Mouse (Mus musculus) intestine, postnatal 0 days (tissue): ENCODE measurements around the gene Nptx1. TPM values are rescaled to one million over a fixed set of nuclear protein-coding genes. Genes with fewer than 3 reads are reported as not detected.
A peak's percentile ranks its signal among the peaks of the same experiment; 100 is the strongest.

Source experiments
- ATAC-seq: fragments of 200-750 bp; cut with Nextera tagmentation; 2 replicates; pipeline ENCODE4 v1.8.0; 2017; ENCODE audit warnings: mild to moderate bottlenecking, moderate TSS enrichment, moderate library complexity
- H3K27ac ChIP-seq: fragments of 300-500 bp; sonication (generic); 2 replicates; pipeline ENCODE4 v1.5.1; 2014; ENCODE audit warnings: mild to moderate bottlenecking, low read depth, low read length, moderate library complexity
- H3K27me3 ChIP-seq: fragments of 300-500 bp; sonication (generic); replicated peaks from 2 replicates; pipeline ENCODE4 v1.6.1; 2014; ENCODE audit warnings: low read length, mixed read lengths; ENCODE audit not compliant: control insufficient read depth, insufficient read depth
- H3K36me3 ChIP-seq: fragments of 300-500 bp; sonication (generic); 2 replicates; pipeline ENCODE4 v1.6.1; 2014; ENCODE audit warnings: mild to moderate bottlenecking, moderate library complexity; ENCODE audit not compliant: control insufficient read depth, insufficient read depth
- H3K4me1 ChIP-seq: fragments of 300-500 bp; sonication (generic); replicated peaks from 2 replicates; pipeline ENCODE4 v1.6.1; 2014; ENCODE audit warnings: antibody characterized with exemption, low read length, mixed read lengths; ENCODE audit not compliant: control insufficient read depth, insufficient read depth
- H3K4me2 ChIP-seq: fragments of 300-500 bp; sonication (generic); replicated peaks from 2 replicates; pipeline ENCODE4 v1.6.1; 2014; ENCODE audit warnings: low read depth, mild to moderate bottlenecking, moderate library complexity
- H3K4me3 ChIP-seq: fragments of 300-500 bp; sonication (generic); 2 replicates; pipeline ENCODE4 v1.5.1; 2014; ENCODE audit warnings: low read depth, low read length
- H3K9ac ChIP-seq: fragments of 300-500 bp; sonication (generic); 2 replicates; pipeline ENCODE4 v1.6.1; 2014; ENCODE audit warnings: mild to moderate bottlenecking, low read depth, low read length
- H3K9me3 ChIP-seq: fragments of 300-500 bp; sonication (generic); 2 replicates; pipeline ENCODE4 v1.6.1; 2016; ENCODE audit warnings: mixed run types; ENCODE audit not compliant: control insufficient read depth
- CTCF ChIP-seq: sonication (generic); IDR thresholded peaks from 2 replicates; pipeline ENCODE4 v1.5.1; 2016; ENCODE audit warnings: low read depth, mild to moderate bottlenecking, control low read depth, antibody characterized with exemption, moderate library complexity
- WGBS: fragments of 180-500 bp; shearing (Covaris S2); extraction: QIAGEN DNeasy Blood & Tissue Kit; methylation state at CpG from one replicate; pipeline ENCODE4 v1.1.7; 2014; 5-methylcytosine and 5-hydroxymethylcytosine counted together
- polyA plus RNA-seq: library from polyadenylated mRNA; unstranded; fragments of >200 nt; fragmentation: Nextera tagmentation; extraction: Ambion mirVana; gene quantifications from 2 replicates; pipeline ENCODE4 v1.2.1, GENCODE M21; 2015

Nptx1 gene
- polyA plus RNA-seq, 1 experiment from 2014 or later: 0.26 TPM

DNA sequence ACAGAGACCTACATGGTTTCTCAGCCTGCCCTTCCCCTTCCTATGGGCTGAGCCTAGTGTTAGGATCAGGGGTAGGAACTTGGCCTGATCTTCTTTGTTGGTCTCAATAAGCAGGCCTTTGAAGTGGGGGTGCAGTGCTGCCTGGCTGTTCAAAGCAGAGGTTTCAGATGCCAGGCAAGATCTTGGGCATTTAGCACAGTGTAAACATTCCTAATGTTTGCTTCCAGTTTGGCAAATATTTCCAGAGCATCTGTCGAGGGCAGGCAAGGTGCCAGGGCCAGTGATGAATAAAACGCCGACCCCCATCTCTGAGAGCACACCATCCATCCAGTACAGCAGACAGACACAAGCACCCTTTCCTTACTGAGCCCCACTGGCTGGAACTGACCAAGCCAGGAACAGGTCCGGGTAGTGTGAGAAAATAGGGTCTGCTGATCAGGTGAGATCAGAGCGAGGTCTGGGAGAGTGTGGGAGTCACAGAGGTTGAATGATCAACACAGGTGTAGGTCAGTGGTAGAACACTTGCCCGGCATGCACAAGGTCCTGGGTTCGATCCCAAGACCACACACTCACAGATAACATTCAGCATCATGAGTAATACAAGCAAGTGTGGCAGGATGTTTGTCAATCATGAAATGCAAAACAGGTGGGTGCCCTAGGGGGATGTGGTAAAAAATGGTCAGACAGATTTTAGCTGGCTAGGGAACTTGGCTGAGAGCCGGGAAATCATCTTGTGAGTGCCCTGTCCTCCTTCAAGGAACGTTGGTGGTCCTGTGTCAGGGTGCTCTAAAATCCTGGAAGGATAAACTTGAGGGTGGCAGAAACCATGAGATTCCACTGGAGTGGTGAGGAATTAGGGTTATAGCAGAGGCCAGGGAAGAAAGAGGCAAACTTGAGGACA is 5.6 kb upstream of the Nptx1 start:
- no peak for ATAC-seq
- H3K27ac ChIP-seq: no peak overlapping the region
- no peaks in the 10 kb centered on the region for H3K36me3 ChIP-seq
- no peak overlapping the region for H3K9ac ChIP-seq
- H3K4me2 ChIP-seq: no peak overlapping the region
- no peaks in the 10 kb centered on the region for H3K9me3 ChIP-seq
- TF ChIP-seq CTCF: no peak
- peaks cover 10% of the 10 kb centered on the region; the same call in 1 of the 2 replicates for H3K4me1 ChIP-seq
- WGBS: 50% methylated on average over 9 of the region's 9 CpGs
- peaks cover 34% of the 10 kb centered on the region for H3K27me3 ChIP-seq
- H3K4me3 ChIP-seq: no peak overlapping the region

DNA sequence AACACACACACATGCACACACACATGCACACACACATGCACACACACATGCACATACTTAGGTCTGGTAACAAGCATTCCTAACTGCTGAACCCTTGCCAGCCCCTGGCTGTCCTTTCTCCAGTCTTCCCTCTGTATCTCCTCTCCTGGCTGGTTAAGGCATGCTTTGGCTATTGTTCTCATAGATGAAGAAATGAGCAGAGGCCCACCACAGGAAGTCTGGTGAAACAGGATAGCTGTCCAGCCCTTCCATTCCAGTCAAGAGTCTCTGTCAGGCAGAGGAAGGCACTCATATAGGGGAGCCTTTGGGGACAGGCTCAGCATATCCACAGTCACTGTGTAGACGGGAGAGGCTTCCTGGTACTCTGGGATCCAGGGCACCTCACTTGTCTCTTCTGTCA is 4.7 kb upstream of the Nptx1 start:
- Histone ChIP-seq H3K36me3 (no peaks in the 10 kb centered on the region), H3K27me3 (peaks cover 42% of the 10 kb centered on the region), H3K27ac (no peak overlapping the region), H3K4me2 (no peak overlapping the region), H3K4me1 (peaks cover 12% of the 10 kb centered on the region; the same call in 1 of the 2 replicates), H3K9ac (no peak overlapping the region), H3K4me3 (no peak overlapping the region), H3K9me3 (no peaks in the 10 kb centered on the region)
- ATAC-seq: no peak
- 60% methylated on average over 1 of the region's 1 CpGs for WGBS
- no peak for TF ChIP-seq CTCF

DNA sequence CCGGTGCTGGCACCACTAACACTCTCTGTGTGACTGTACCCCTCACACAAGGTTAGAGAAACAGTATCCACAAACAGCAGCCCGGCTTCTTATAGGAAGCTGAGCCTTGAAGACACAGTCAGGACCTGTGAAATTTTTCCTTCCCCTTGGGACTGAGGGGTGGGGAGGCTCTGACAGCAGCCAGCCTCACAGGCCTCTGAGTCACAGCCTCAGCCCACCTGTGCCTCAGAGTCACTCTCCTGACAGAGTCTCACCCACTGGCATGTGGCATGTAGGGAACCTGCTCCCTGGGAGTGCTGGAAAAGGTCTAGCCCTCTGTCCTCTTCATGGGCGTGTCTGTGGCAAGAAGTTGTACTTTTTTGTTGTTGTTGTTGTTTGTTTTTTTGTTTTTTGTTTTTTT is 3.9 kb upstream of the Nptx1 start:
- peaks cover 50% of the 10 kb centered on the region for H3K27me3 ChIP-seq
- H3K36me3 ChIP-seq: no peaks in the 10 kb centered on the region
- no peak for ATAC-seq
- TF ChIP-seq CTCF: no peak
- WGBS: 61% methylated on average over 3 of the region's 3 CpGs
- H3K4me1 ChIP-seq: peaks cover 17% of the 10 kb centered on the region; the same call in 1 of the 2 replicates
- H3K9me3 ChIP-seq: no peaks in the 10 kb centered on the region
- no peak overlapping the region for H3K9ac ChIP-seq
- H3K27ac ChIP-seq: no peak overlapping the region
- no peak overlapping the region for H3K4me2 ChIP-seq
- H3K4me3 ChIP-seq: no peak overlapping the region

DNA sequence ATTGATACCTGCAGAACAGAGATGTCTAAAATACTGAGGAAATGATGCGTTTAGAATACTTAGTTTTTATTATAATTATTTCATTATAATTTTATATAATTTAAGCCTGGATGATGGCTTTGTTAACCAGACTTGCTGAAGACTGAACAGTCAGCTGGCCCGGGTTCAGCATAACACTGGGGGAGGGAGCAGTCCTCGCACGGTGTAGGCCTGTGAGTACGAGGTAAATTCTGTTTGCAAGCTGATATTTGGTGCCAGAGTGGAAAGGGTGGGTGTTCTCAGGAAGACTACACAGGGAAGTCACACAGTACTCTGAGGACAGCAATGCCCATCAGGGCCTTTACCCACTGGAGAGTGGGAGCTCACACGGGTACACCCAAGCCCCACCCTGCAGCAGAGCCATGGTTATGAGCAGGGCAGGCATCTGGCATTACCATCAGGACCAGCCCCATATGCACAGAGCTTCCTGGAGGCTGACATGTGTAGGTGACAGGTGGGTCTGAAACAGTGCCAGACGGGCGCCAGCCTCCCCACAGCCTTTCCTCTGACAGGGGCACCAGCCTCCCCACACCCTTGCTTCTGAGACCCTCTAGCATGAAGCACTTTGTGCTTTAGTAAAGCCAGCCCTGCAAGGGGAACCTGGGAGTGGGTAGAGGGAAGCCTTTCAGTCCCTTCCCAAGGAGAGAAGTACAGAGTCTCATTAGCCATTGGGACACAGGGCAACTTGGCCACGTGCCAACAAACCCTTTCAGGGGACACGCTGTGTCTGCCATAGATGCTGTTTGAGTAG is 3.2 kb upstream of the Nptx1 start:
- H3K27ac ChIP-seq: no peak overlapping the region
- 55% methylated on average over 10 of the region's 10 CpGs for WGBS
- no peak overlapping the region for H3K4me3 ChIP-seq
- H3K9ac ChIP-seq: no peak overlapping the region
- H3K4me2 ChIP-seq: no peak overlapping the region
- no peaks in the 10 kb centered on the region for H3K36me3 ChIP-seq
- ATAC-seq: no peak
- peaks cover 19% of the 10 kb centered on the region; the same call in 1 of the 2 replicates for H3K4me1 ChIP-seq
- peaks cover 58% of the 10 kb centered on the region for H3K27me3 ChIP-seq
- no peak for TF ChIP-seq CTCF
- H3K9me3 ChIP-seq: no peaks in the 10 kb centered on the region

DNA sequence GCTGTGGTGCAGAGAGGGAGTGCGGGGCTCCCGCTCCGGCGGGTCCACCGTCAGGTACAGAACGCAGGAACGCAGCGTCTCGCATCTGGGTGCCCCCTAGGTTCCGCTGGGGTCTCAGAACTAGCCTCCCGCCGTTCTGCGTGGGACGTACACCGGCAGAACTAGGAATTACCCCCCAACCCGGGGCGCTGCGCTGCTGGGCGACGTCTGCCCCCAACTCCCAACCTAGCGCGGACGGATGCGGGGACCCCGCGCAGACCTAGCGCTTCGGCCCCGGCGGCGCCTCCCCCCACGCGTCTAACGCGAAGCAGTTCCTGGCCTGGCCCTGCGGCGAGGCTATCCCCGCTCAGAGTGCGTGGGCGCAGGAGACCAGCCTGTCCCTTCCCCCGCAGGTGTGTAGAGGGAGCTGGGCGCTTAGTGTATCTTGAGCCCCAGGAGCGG is 1.8 kb upstream of the Nptx1 start:
- Histone ChIP-seq H3K4me1 (peaks cover 19% of the 10 kb centered on the region; the same call in 1 of the 2 replicates), H3K4me2 (peak overlapping the region; percentile 98), H3K4me3 (peak overlapping the region; percentile 59), H3K27ac (no peak overlapping the region), H3K9me3 (no peaks in the 10 kb centered on the region), H3K9ac (0 out of 2 replicates have a peak overlapping the region, but pooled peaks have one; percentile 11), H3K27me3 (peaks cover 70% of the 10 kb centered on the region), H3K36me3 (no peaks in the 10 kb centered on the region)
- TF ChIP-seq CTCF: no peak
- WGBS: 1% methylated on average over 43 of the region's 43 CpGs
- no peak for ATAC-seq

DNA sequence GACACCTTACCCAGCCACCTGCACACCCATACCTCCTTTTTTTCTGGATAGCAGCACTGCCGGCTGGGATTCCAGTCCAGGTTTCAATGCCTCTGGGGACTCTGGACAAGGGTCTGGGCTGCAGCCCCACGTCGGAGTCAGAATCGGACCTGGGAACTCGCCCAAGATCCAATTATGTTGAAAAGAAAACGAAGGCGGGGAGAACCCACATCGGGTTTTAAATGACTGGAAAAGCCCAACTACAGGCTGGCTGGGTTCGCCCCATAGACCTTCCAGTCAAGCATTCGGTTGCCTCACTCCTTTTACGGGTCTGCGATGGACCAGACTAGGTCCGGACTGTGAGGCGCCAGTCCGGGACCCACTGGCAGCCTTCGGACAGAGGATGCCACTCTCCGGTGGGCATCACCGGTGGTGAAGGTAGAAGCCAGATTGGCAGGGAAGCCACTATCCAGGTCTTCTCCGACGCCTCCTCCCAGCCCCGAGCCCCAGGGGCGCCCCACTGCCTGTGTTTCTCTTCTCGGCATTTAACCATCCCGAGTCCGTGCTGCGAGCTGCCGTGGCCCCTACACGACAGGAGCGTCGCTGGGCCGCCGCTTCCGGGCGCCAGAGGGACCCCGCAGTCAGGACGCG is 1.3 kb upstream of the Nptx1 start:
- no peak for ATAC-seq
- no peak overlapping the region for H3K27ac ChIP-seq
- WGBS: under 1% methylated on average over 37 of the region's 37 CpGs
- no peaks in the 10 kb centered on the region for H3K36me3 ChIP-seq
- peak overlapping the region; percentile 98 for H3K4me2 ChIP-seq
- H3K4me3 ChIP-seq: peak overlapping the region; percentile 59
- H3K27me3 ChIP-seq: peaks cover 71% of the 10 kb centered on the region
- no peaks in the 10 kb centered on the region for H3K9me3 ChIP-seq
- H3K4me1 ChIP-seq: peaks cover 19% of the 10 kb centered on the region; the same call in 1 of the 2 replicates
- TF ChIP-seq CTCF: peak; percentile 30; the same call in 1 of the 2 replicates
- H3K9ac ChIP-seq: 0 out of 2 replicates have a peak overlapping the region, but pooled peaks have one; percentile 11
